Mouse (Mus musculus): ENCODE results near the gene Gmeb2.
A peak's percentile ranks its signal among the peaks of the same experiment; 100 is the strongest.

Gmeb2 gene

GRCm38 (mm10) chr2:181227122-181227521 lies 60.7 kb downstream of the Gmeb2 start:
- DNase-seq (ENCODE audit: low read depth, low spot score) = no peak

GRCm38 (mm10) chr2:181224994-181225393 lies 62.8 kb downstream of the Gmeb2 start:
- DNase-seq (ENCODE audit: low read depth, low spot score) = no peak

GRCm38 (mm10) chr2:181220361-181220760 lies 67.5 kb downstream of the Gmeb2 start:
- peak; percentile 20 for DNase-seq (ENCODE audit: low read depth, low spot score)

GRCm38 (mm10) chr2:181219538-181220216 lies 68.2 kb downstream of the Gmeb2 start, which contains the start of gene Fndc11:
Fndc11 (plus strand) TSS chr2:181220013.
- peak; percentile 82 for DNase-seq (ENCODE audit: low read depth, low spot score)

GRCm38 (mm10) chr2:181218881-181219485 lies 68.9 kb downstream of the Gmeb2 start:
- DNase-seq (ENCODE audit: low read depth, low spot score) = no peak

GRCm38 (mm10) chr2:181216037-181216436 lies 71.8 kb downstream of the Gmeb2 start:
- DNase-seq (ENCODE audit: low read depth, low spot score) = no peak

- no peak for DNase-seq (ENCODE audit: low read depth, low spot score)
Measured at GRCm38 (mm10) chr2:181213021-181213445, 74.8 kb downstream of the Gmeb2 start, which contains the start of gene Srms. Srms (minus strand) TSS chr2:181213185.

- DNase-seq (ENCODE audit: low read depth, low spot score) = no peak
Measured at GRCm38 (mm10) chr2:181212389-181213020, 75.3 kb downstream of the Gmeb2 start.

- no peak for DNase-seq (ENCODE audit: low read depth, low spot score)
Measured at GRCm38 (mm10) chr2:181206118-181206517, 81.7 kb downstream of the Gmeb2 start.

GRCm38 (mm10) chr2:181205678-181206077 lies 82.2 kb downstream of the Gmeb2 start:
- no peak for DNase-seq (ENCODE audit: low read depth, low spot score)

GRCm38 (mm10) chr2:181202886-181203285 lies 84.9 kb downstream of the Gmeb2 start:
- DNase-seq (ENCODE audit: low read depth, low spot score) = no peak

GRCm38 (mm10) chr2:181202422-181202821 lies 85.4 kb downstream of the Gmeb2 start, which contains the start of gene Ptk6:
Ptk6 (minus strand) TSS chr2:181202789.
- no peak for DNase-seq (ENCODE audit: low read depth, low spot score)

- no peak for DNase-seq (ENCODE audit: low read depth, low spot score)
Measured at GRCm38 (mm10) chr2:181201606-181202005, 86.2 kb downstream of the Gmeb2 start.

Measured in brain, adult 2 months (tissue).